Comparison of ENCODE assay signal across 23 mouse cellular contexts in the genomic region with DNA sequence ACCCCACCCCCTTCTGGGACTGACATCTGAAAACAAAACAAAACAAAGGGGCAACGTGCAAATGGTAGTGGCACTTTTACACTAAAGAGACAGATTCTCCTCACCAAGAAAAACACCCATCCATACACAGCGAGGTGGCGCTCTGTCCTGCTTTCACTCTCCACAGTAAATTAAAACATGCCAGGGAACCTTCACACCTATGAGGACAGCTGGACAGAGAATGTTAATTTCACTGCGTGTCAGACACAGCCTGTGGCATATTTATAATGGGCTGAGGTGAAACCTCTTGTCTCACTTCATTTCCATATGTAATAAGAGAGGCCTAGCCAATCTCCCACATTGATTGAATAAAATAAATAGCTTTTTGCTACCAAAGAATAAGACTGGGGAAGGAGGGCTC.
A peak's percentile ranks its signal among the peaks of the same experiment; 100 is the strongest.
DNase-seq lines count a peak whose midpoint lies in the region; ATAC-seq lines count a peak whose summit lies in the region.
"Had no signal": no experiment of that assay in that cellular context is flagged by ENCODE, and none has a peak within 500 bp of the region (broad histone marks: within the 10 kb centered on the region; RNA-seq: fewer than 3 reads in every experiment).

No protein-coding gene starts in this region.

- WGBS in forebrain, embryonic 11.5 days, result 75% methylated on average over 4 of the region's 4 CpGs
- WGBS in forebrain, embryonic 10.5 days, result 86% methylated on average over 4 of the region's 4 CpGs
- 59% methylated on average over 4 of the region's 4 CpGs for WGBS in forebrain, embryonic 13.5 days
- 38% methylated on average over 4 of the region's 4 CpGs for WGBS in forebrain, embryonic 16.5 days
- 77% methylated on average over 4 of the region's 4 CpGs for WGBS in intestine, embryonic 15.5 days

- no peaks in the 10 kb centered on the region for H3K36me3 ChIP-seq in forebrain, embryonic 11.5 days (ENCODE audit: control insufficient read depth, insufficient read depth, low read length)
- H3K36me3 ChIP-seq in forebrain, embryonic 10.5 days (replicated peaks), result peaks cover 10% of the 10 kb centered on the region
- no peaks in the 10 kb centered on the region for H3K36me3 ChIP-seq in forebrain, embryonic 13.5 days (ENCODE audit: poor library complexity, severe bottlenecking)
- H3K36me3 ChIP-seq in forebrain, embryonic 16.5 days (ENCODE audit: control insufficient read depth, insufficient read depth), result no peaks in the 10 kb centered on the region
- H3K36me3 ChIP-seq in intestine, embryonic 15.5 days, result no peaks in the 10 kb centered on the region
- H3K36me3 ChIP-seq: heart, embryonic 12.5 days; heart, embryonic 15.5 days had no signal

- H3K4me1 ChIP-seq in forebrain, embryonic 11.5 days (replicated peaks; ENCODE audit: control insufficient read depth, insufficient read depth, low read length), result no peaks in the 10 kb centered on the region
- H3K4me1 ChIP-seq in forebrain, embryonic 10.5 days, result 0 out of 2 replicates have a peak, but pooled peaks cover 1% of the 10 kb centered on the region
- H3K4me1 ChIP-seq in forebrain, embryonic 13.5 days, result no peaks in the 10 kb centered on the region
- no peaks in the 10 kb centered on the region for H3K4me1 ChIP-seq in forebrain, embryonic 16.5 days (replicated peaks; ENCODE audit: control insufficient read depth, insufficient read depth, low read length)
- H3K4me1 ChIP-seq in intestine, embryonic 15.5 days (replicated peaks), result peaks cover 8% of the 10 kb centered on the region; the same call in 1 of the 2 replicates
- H3K4me1 ChIP-seq: hindbrain, embryonic 10.5 days had no signal

- no peak for ATAC-seq in forebrain, embryonic 11.5 days (replicated peaks; ENCODE audit: low FRiP score)
- peak; percentile 84 for ATAC-seq in forebrain, embryonic 13.5 days
- ATAC-seq in forebrain, embryonic 16.5 days, result peak; percentile 74
- no peak for ATAC-seq in intestine, embryonic 15.5 days
- ATAC-seq: activated CD4-positive, CD25-positive, alpha-beta regulatory T cell, adult 4 months; hindbrain, postnatal 0 days; inflammation-experienced regulatory T-cells, adult 6 months; intestine, postnatal 0 days had no signal

- no peaks in the 10 kb centered on the region for H3K27me3 ChIP-seq in forebrain, embryonic 11.5 days (ENCODE audit: control insufficient read depth, insufficient read depth, low read length)
- no peaks in the 10 kb centered on the region for H3K27me3 ChIP-seq in forebrain, embryonic 10.5 days (ENCODE audit: poor library complexity, severe bottlenecking)
- H3K27me3 ChIP-seq in forebrain, embryonic 13.5 days, result no peaks in the 10 kb centered on the region
- no peaks in the 10 kb centered on the region for H3K27me3 ChIP-seq in forebrain, embryonic 16.5 days (replicated peaks; ENCODE audit: control insufficient read depth, insufficient read depth, low read length)
- no peaks in the 10 kb centered on the region for H3K27me3 ChIP-seq in intestine, embryonic 15.5 days (replicated peaks)
- H3K27me3 ChIP-seq: heart, embryonic 12.5 days; heart, embryonic 15.5 days had no signal

- H3K4me3 ChIP-seq in forebrain, embryonic 11.5 days (ENCODE audit: low read depth, low read length), result no peak overlapping the region
- no peak overlapping the region for H3K4me3 ChIP-seq in forebrain, embryonic 10.5 days
- no peak overlapping the region for H3K4me3 ChIP-seq in forebrain, embryonic 13.5 days
- no peak overlapping the region for H3K4me3 ChIP-seq in forebrain, embryonic 16.5 days (replicated peaks; ENCODE audit: low read length)
- H3K4me3 ChIP-seq in intestine, embryonic 15.5 days (replicated peaks), result no peak overlapping the region
- H3K4me3 ChIP-seq: heart, embryonic 12.5 days; heart, embryonic 15.5 days; hindbrain, embryonic 10.5 days had no signal

- no peak overlapping the region for H3K4me2 ChIP-seq in forebrain, embryonic 11.5 days (ENCODE audit: low read depth, low read length, severe bottlenecking)
- H3K4me2 ChIP-seq in forebrain, embryonic 13.5 days, result no peak overlapping the region
- no peak overlapping the region for H3K4me2 ChIP-seq in forebrain, embryonic 16.5 days (ENCODE audit: low read length)
- no peak overlapping the region for H3K4me2 ChIP-seq in intestine, embryonic 15.5 days (replicated peaks)
- H3K4me2 ChIP-seq: heart, embryonic 12.5 days; heart, embryonic 15.5 days; hindbrain, embryonic 14.5 days had no signal

- H3K27ac ChIP-seq in forebrain, embryonic 11.5 days (ENCODE audit: low read depth, low read length), result no peak overlapping the region
- no peak overlapping the region for H3K27ac ChIP-seq in forebrain, embryonic 10.5 days
- no peak overlapping the region for H3K27ac ChIP-seq in forebrain, embryonic 13.5 days
- H3K27ac ChIP-seq in forebrain, embryonic 16.5 days (ENCODE audit: low read length), result no peak overlapping the region
- H3K27ac ChIP-seq in intestine, embryonic 15.5 days, result no peak overlapping the region
- H3K27ac ChIP-seq: heart, embryonic 15.5 days; hindbrain, embryonic 10.5 days; hindbrain, embryonic 14.5 days; hindbrain, postnatal 0 days had no signal

- DNase-seq in forebrain, embryonic 11.5 days (ENCODE audit: low spot score), result peak; percentile 32
- no peak for DNase-seq in forebrain, embryonic 10.5 days (ENCODE audit: extremely low spot score, low spot score)
- DNase-seq in adrenal gland, postnatal 25 days, result no peak
- DNase-seq in natural killer cell, adult 2 months (ENCODE audit: low spot score in 2 of 2), result no peak
- DNase-seq: adrenal gland, postnatal 10 days; cerebellum, adult 11-12 months; cerebellum, adult 9-10 months; cerebellum, postnatal 14 days; gastrocnemius, postnatal 25 days; heart, adult 18-20 months; heart, postnatal 10 days; heart, postnatal 36 days had no signal

- no peaks in the 10 kb centered on the region for H3K9me3 ChIP-seq in forebrain, embryonic 11.5 days (ENCODE audit: control insufficient read depth, low read length)
- H3K9me3 ChIP-seq in forebrain, embryonic 10.5 days, result no peaks in the 10 kb centered on the region
- H3K9me3 ChIP-seq in forebrain, embryonic 13.5 days (replicated peaks), result no peaks in the 10 kb centered on the region
- no peaks in the 10 kb centered on the region for H3K9me3 ChIP-seq in forebrain, embryonic 16.5 days (ENCODE audit: control insufficient read depth, low read length)
- H3K9me3 ChIP-seq in intestine, embryonic 15.5 days, result no peaks in the 10 kb centered on the region
- H3K9me3 ChIP-seq: heart, embryonic 12.5 days; heart, embryonic 15.5 days; hindbrain, embryonic 10.5 days had no signal

- H3K9ac ChIP-seq in forebrain, embryonic 11.5 days (ENCODE audit: low read length), result no peak overlapping the region
- no peak overlapping the region for H3K9ac ChIP-seq in forebrain, embryonic 13.5 days
- no peak overlapping the region for H3K9ac ChIP-seq in forebrain, embryonic 16.5 days (replicated peaks; ENCODE audit: low read depth, low read length)
- H3K9ac ChIP-seq in intestine, embryonic 15.5 days, result no peak overlapping the region
- H3K9ac ChIP-seq: heart, embryonic 12.5 days; heart, embryonic 15.5 days; hindbrain, embryonic 14.5 days had no signal

Comparison
In these comparisons a context has a peak if more than half of its experiments do, and no peak if none do; other contexts are left out.
1. ATAC-seq: peak in forebrain, embryonic 13.5 days (single experiment) and forebrain, embryonic 16.5 days (single experiment); none in forebrain, embryonic 11.5 days (single experiment) and intestine, embryonic 15.5 days (single experiment).